Mouse (Mus musculus): ENCODE measurements around the gene Xrra1.

GRCm38 (mm10) chr7:99863362-99863761 lies 4.4 kb downstream of the Xrra1 start, which contains the start of gene Spcs2:
- no peak for TF ChIP-seq RCOR1 (IDR thresholded peaks at IDR 0.05; ENCODE audit: low read depth, low read length)
- TF ChIP-seq CHD1 (IDR thresholded peaks at IDR 0.05; ENCODE audit: low read depth, low read length), result no peak
- TF ChIP-seq USF2 (IDR thresholded peaks at IDR 0.05; ENCODE audit: borderline replicate concordance in 1 of 2, insufficient read depth in 1 of 2, low read depth in 1 of 2, low read length in 2 of 2), result no peak
- TF ChIP-seq POLR2A (IDR thresholded peaks at IDR 0.05; ENCODE audit: control insufficient read depth in 1 of 2, insufficient read depth in 1 of 2, low read depth in 1 of 2, low read length in 2 of 2, poor library complexity in 1 of 2), result no peak
- no peak for TF ChIP-seq CTCF (IDR thresholded peaks at IDR 0.05 in 2 of 3, conservative IDR thresholded peaks at IDR 0.05 in 1 of 3; ENCODE audit: control insufficient read depth in 1 of 3, insufficient read depth in 1 of 3, low read depth in 2 of 3, low read length in 3 of 3, poor library complexity in 1 of 3, severe bottlenecking in 1 of 3)

All from MEL (cell line).